Mouse (Mus musculus) gastrocnemius, postnatal 10 days (tissue): ENCODE results near the gene Trim30a. TPM values are rescaled to one million over a fixed set of nuclear protein-coding genes. Genes with fewer than 3 reads are reported as not detected.
"Not testable (repeated sequence)": the region's sequence is repeated elsewhere in the genome, so short reads cannot be mapped to it uniquely, and the experiment has no call there.

Experiments
- DNase-seq: peaks from one replicate; pipeline ENCODE4 v3.0.0; 2021; ENCODE audit warnings: mixed read lengths
- long read RNA-seq, 2 experiments: library from polyadenylated mRNA; stranded (forward); transcript quantifications; one replicate each; pipeline ENCODE4 v2.0.0; 2021
- total RNA-seq, 2 experiments: library from RNA; stranded (reverse); gene quantifications; 2 replicates each; pipeline ENCODE4 v1.2.3; 2021

The Trim30a gene
- 1 to 10 TPM in 1 of 2 experiments, under 1 TPM in 1; 0.82 to 1.3 TPM for total RNA-seq
- long read RNA-seq, experiment 1, partial matches to known transcripts = 0 of 2 reads
- long read RNA-seq, experiment 1, other reads (novel, unspliced or antisense) = 2 of 2 reads
- long read RNA-seq, experiment 2 = 0 reads

- DNase-seq = no peak
Observed at GRCm38 (mm10) chr7:104465065-104465744, at the start of gene Trim30a. Gene Trim30a (minus strand): TSS chr7:104465193.

- DNase-seq = not testable (repeated sequence)
Observed at GRCm38 (mm10) chr7:104507421-104508065, 42.5 kb upstream of the Trim30a start, which contains the start of gene Trim30d. Gene Trim30d (minus strand): TSS chr7:104507849.

GRCm38 (mm10) chr7:104501589-104502371 is 36.8 kb upstream of the Trim30a start:
- peak; percentile 6 for DNase-seq

- DNase-seq = not testable (repeated sequence)
Observed at GRCm38 (mm10) chr7:104501186-104501585, 36.2 kb upstream of the Trim30a start.

- DNase-seq = not testable (repeated sequence)
Observed at GRCm38 (mm10) chr7:104499464-104499863, 34.5 kb upstream of the Trim30a start.

GRCm38 (mm10) chr7:104445961-104446645 is 18.9 kb downstream of the Trim30a start:
- no peak for DNase-seq

GRCm38 (mm10) chr7:104404460-104404950 is 60.5 kb downstream of the Trim30a start:
- no peak for DNase-seq

GRCm38 (mm10) chr7:104401140-104401539 is 63.9 kb downstream of the Trim30a start:
- no peak for DNase-seq

- DNase-seq = no peak
Observed at GRCm38 (mm10) chr7:104400698-104401097, 64.3 kb downstream of the Trim30a start, which contains the start of gene Trim30c. Gene Trim30c (minus strand): TSS chr7:104400837.

- no peak for DNase-seq
Observed at GRCm38 (mm10) chr7:104398492-104398891, 66.5 kb downstream of the Trim30a start.

- DNase-seq = no peak
Observed at GRCm38 (mm10) chr7:104369736-104370414, 95.1 kb downstream of the Trim30a start, which contains the start of gene Trim30b. Gene Trim30b (minus strand): TSS chr7:104369884.

- no peak for DNase-seq
Observed at GRCm38 (mm10) chr7:104366339-104366738, 98.7 kb downstream of the Trim30a start.

Other genes with a start within 250 kb of the Trim30a start
- under 1 TPM; 0.32 to 0.61 TPM for gene Trim6, start 246.4 kb downstream of the Trim30a start, total RNA-seq
- gene Trim34a, start 220.7 kb downstream of the Trim30a start, total RNA-seq = 1 to 10 TPM; 1.6 to 1.9 TPM
- gene Trim5, start 177.1 kb downstream of the Trim30a start, total RNA-seq = 1 to 10 TPM in 1 of 2 experiments, under 1 TPM in 1; 0.92 to 1.1 TPM
- 1 to 10 TPM; 3.9 to 4.8 TPM for gene Trim12a, start 149.7 kb downstream of the Trim30a start, total RNA-seq
- under 1 TPM in 1 of 2 experiments, not detected in 1; 0.23 TPM for gene Trim34b, start 135.7 kb downstream of the Trim30a start, total RNA-seq
- 1 to 10 TPM; 2.1 to 2.6 TPM for gene Trim12c, start 111.8 kb downstream of the Trim30a start, total RNA-seq
- gene Trim30b, start 95.3 kb downstream of the Trim30a start, total RNA-seq = not detected
- gene Trim30c, start 64.4 kb downstream of the Trim30a start, total RNA-seq = not detected
- gene Trim30d, start 42.7 kb upstream of the Trim30a start, total RNA-seq = under 1 TPM; 0.38 to 0.90 TPM
- not detected for gene Olfr651, start 84.9 kb upstream of the Trim30a start, total RNA-seq
- not detected for gene Olfr652, start 95.7 kb upstream of the Trim30a start, total RNA-seq
- gene Olfr653, start 112.1 kb upstream of the Trim30a start, total RNA-seq = not detected
- gene Olfr654, start 121.8 kb upstream of the Trim30a start, total RNA-seq = not detected
- not detected for gene Olfr655, start 136.6 kb upstream of the Trim30a start, total RNA-seq
- gene Olfr656, start 148.8 kb upstream of the Trim30a start, total RNA-seq = not detected
- not detected for gene Olfr657, start 159.6 kb upstream of the Trim30a start, total RNA-seq
- gene Olfr658, start 182.1 kb upstream of the Trim30a start, total RNA-seq = not detected
- not detected for gene Olfr659, start 201.6 kb upstream of the Trim30a start, total RNA-seq
- not detected for gene Olfr661, start 221.3 kb upstream of the Trim30a start, total RNA-seq